Mouse (Mus musculus): ENCODE results near the gene Afap1l2. TPM values are rescaled to one million over a fixed set of nuclear protein-coding genes. Genes with fewer than 3 reads are reported as not detected.

Afap1l2 gene
- polyA plus RNA-seq, 1 experiment from 2014 or later = 11.7 TPM

- ATAC-seq = no peak
- H3K9ac ChIP-seq (ENCODE audit: low read depth, low read length) = no peak overlapping the region
- no peak overlapping the region for H3K27ac ChIP-seq (ENCODE audit: low read length)
- H3K36me3 ChIP-seq (ENCODE audit: control insufficient read depth, insufficient read depth, low read length) = peaks cover 15% of the 10 kb centered on the region
- 82% methylated on average over 15 of the region's 15 CpGs for WGBS
- no peaks in the 10 kb centered on the region for H3K27me3 ChIP-seq (ENCODE audit: control insufficient read depth, insufficient read depth, low read depth, low read length)
- H3K4me1 ChIP-seq (ENCODE audit: control insufficient read depth, insufficient read depth, low read length) = peaks cover 2% of the 10 kb centered on the region; the same call in 1 of the 2 replicates
- no peak overlapping the region for H3K4me3 ChIP-seq (ENCODE audit: low read depth, low read length)
- no peak overlapping the region for H3K4me2 ChIP-seq (ENCODE audit: low read length)
- no peaks in the 10 kb centered on the region for H3K9me3 ChIP-seq (replicated peaks; ENCODE audit: control insufficient read depth, low read length, poor library complexity, severe bottlenecking)
These were observed 28.8 kb upstream of the Afap1l2 start for GRCm38 (mm10) chr19:57036860-57037259.

GRCm38 (mm10) chr19:57031582-57031981, 23.6 kb upstream of the Afap1l2 start:
- Histone ChIP-seq H3K4me3 (ENCODE audit: low read depth, low read length) (no peak overlapping the region), H3K4me1 (ENCODE audit: control insufficient read depth, insufficient read depth, low read length) (peaks cover 2% of the 10 kb centered on the region; the same call in 1 of the 2 replicates), H3K36me3 (ENCODE audit: control insufficient read depth, insufficient read depth, low read length) (no peaks in the 10 kb centered on the region), H3K4me2 (ENCODE audit: low read length) (no peak overlapping the region), H3K9me3 (replicated peaks; ENCODE audit: control insufficient read depth, low read length, poor library complexity, severe bottlenecking) (0 out of 2 replicates have a peak, but pooled peaks cover 4% of the 10 kb centered on the region), H3K27ac (ENCODE audit: low read length) (no peak overlapping the region; the same call in 1 of the 2 replicates), H3K27me3 (ENCODE audit: control insufficient read depth, insufficient read depth, low read depth, low read length) (no peaks in the 10 kb centered on the region), H3K9ac (ENCODE audit: low read depth, low read length) (no peak overlapping the region)
- ATAC-seq = no peak
- 77% methylated on average over 4 of the region's 4 CpGs for WGBS

GRCm38 (mm10) chr19:57029461-57029860, 21.4 kb upstream of the Afap1l2 start:
- Histone ChIP-seq H3K9me3 (replicated peaks; ENCODE audit: control insufficient read depth, low read length, poor library complexity, severe bottlenecking) (0 out of 2 replicates have a peak, but pooled peaks cover 6% of the 10 kb centered on the region), H3K27ac (ENCODE audit: low read length) (no peak overlapping the region; the same call in 1 of the 2 replicates), H3K4me3 (ENCODE audit: low read depth, low read length) (no peak overlapping the region), H3K4me2 (ENCODE audit: low read length) (no peak overlapping the region), H3K27me3 (ENCODE audit: control insufficient read depth, insufficient read depth, low read depth, low read length) (no peaks in the 10 kb centered on the region), H3K4me1 (ENCODE audit: control insufficient read depth, insufficient read depth, low read length) (peaks cover 2% of the 10 kb centered on the region; the same call in 1 of the 2 replicates), H3K9ac (ENCODE audit: low read depth, low read length) (no peak overlapping the region), H3K36me3 (ENCODE audit: control insufficient read depth, insufficient read depth, low read length) (no peaks in the 10 kb centered on the region)
- no peak for ATAC-seq
- WGBS = 95% methylated on average over 6 of the region's 6 CpGs

- no peaks in the 10 kb centered on the region for H3K4me1 ChIP-seq (ENCODE audit: control insufficient read depth, insufficient read depth, low read length)
- no peak overlapping the region for H3K27ac ChIP-seq (ENCODE audit: low read length)
- 27% methylated on average over 8 of the region's 8 CpGs for WGBS
- no peak overlapping the region for H3K9ac ChIP-seq (ENCODE audit: low read depth, low read length)
- 0 out of 2 replicates have a peak, but pooled peaks cover 6% of the 10 kb centered on the region for H3K9me3 ChIP-seq (replicated peaks; ENCODE audit: control insufficient read depth, low read length, poor library complexity, severe bottlenecking)
- no peaks in the 10 kb centered on the region for H3K27me3 ChIP-seq (ENCODE audit: control insufficient read depth, insufficient read depth, low read depth, low read length)
- H3K4me3 ChIP-seq (ENCODE audit: low read depth, low read length) = no peak overlapping the region
- no peak overlapping the region for H3K4me2 ChIP-seq (ENCODE audit: low read length)
- H3K36me3 ChIP-seq (ENCODE audit: control insufficient read depth, insufficient read depth, low read length) = no peaks in the 10 kb centered on the region
- ATAC-seq = no peak
These were observed 20.5 kb upstream of the Afap1l2 start for GRCm38 (mm10) chr19:57028327-57029179.

- Histone ChIP-seq H3K4me2 (ENCODE audit: low read length) (no peak overlapping the region), H3K9me3 (replicated peaks; ENCODE audit: control insufficient read depth, low read length, poor library complexity, severe bottlenecking) (0 out of 2 replicates have a peak, but pooled peaks cover 6% of the 10 kb centered on the region), H3K36me3 (ENCODE audit: control insufficient read depth, insufficient read depth, low read length) (no peaks in the 10 kb centered on the region), H3K27ac (ENCODE audit: low read length) (no peak overlapping the region), H3K4me1 (ENCODE audit: control insufficient read depth, insufficient read depth, low read length) (no peaks in the 10 kb centered on the region), H3K4me3 (ENCODE audit: low read depth, low read length) (no peak overlapping the region), H3K27me3 (ENCODE audit: control insufficient read depth, insufficient read depth, low read depth, low read length) (no peaks in the 10 kb centered on the region), H3K9ac (ENCODE audit: low read depth, low read length) (no peak overlapping the region)
- no peak for ATAC-seq
- WGBS = 73% methylated on average over 4 of the region's 4 CpGs
These were observed 18.5 kb upstream of the Afap1l2 start for GRCm38 (mm10) chr19:57026501-57026900.

GRCm38 (mm10) chr19:57017785-57018179, 9.8 kb upstream of the Afap1l2 start:
- Histone ChIP-seq H3K36me3 (ENCODE audit: control insufficient read depth, insufficient read depth, low read length) (no peaks in the 10 kb centered on the region), H3K4me3 (ENCODE audit: low read depth, low read length) (no peak overlapping the region), H3K4me1 (ENCODE audit: control insufficient read depth, insufficient read depth, low read length) (no peaks in the 10 kb centered on the region; the same call in none of the 2 replicates), H3K27ac (ENCODE audit: low read length) (no peak overlapping the region), H3K9ac (ENCODE audit: low read depth, low read length) (no peak overlapping the region), H3K27me3 (ENCODE audit: control insufficient read depth, insufficient read depth, low read depth, low read length) (no peaks in the 10 kb centered on the region), H3K9me3 (replicated peaks; ENCODE audit: control insufficient read depth, low read length, poor library complexity, severe bottlenecking) (no peaks in the 10 kb centered on the region), H3K4me2 (ENCODE audit: low read length) (no peak overlapping the region)
- ATAC-seq = no peak
- 80% methylated on average over 8 of the region's 8 CpGs for WGBS

GRCm38 (mm10) chr19:57016995-57017784, 9.2 kb upstream of the Afap1l2 start:
- Histone ChIP-seq H3K9ac (ENCODE audit: low read depth, low read length) (no peak overlapping the region), H3K4me3 (ENCODE audit: low read depth, low read length) (no peak overlapping the region), H3K27me3 (ENCODE audit: control insufficient read depth, insufficient read depth, low read depth, low read length) (no peaks in the 10 kb centered on the region), H3K9me3 (replicated peaks; ENCODE audit: control insufficient read depth, low read length, poor library complexity, severe bottlenecking) (no peaks in the 10 kb centered on the region), H3K36me3 (ENCODE audit: control insufficient read depth, insufficient read depth, low read length) (no peaks in the 10 kb centered on the region), H3K27ac (ENCODE audit: low read length) (peak overlapping the region; percentile 33; the same call in 1 of the 2 replicates), H3K4me1 (ENCODE audit: control insufficient read depth, insufficient read depth, low read length) (no peaks in the 10 kb centered on the region; the same call in none of the 2 replicates), H3K4me2 (ENCODE audit: low read length) (no peak overlapping the region)
- ATAC-seq = no peak
- 49% methylated on average over 15 of the region's 15 CpGs for WGBS

- WGBS = 88% methylated on average over 3 of the region's 3 CpGs
- ATAC-seq = no peak
- Histone ChIP-seq H3K4me2 (ENCODE audit: low read length) (no peak overlapping the region), H3K4me1 (ENCODE audit: control insufficient read depth, insufficient read depth, low read length) (no peaks in the 10 kb centered on the region; the same call in none of the 2 replicates), H3K4me3 (ENCODE audit: low read depth, low read length) (no peak overlapping the region), H3K36me3 (ENCODE audit: control insufficient read depth, insufficient read depth, low read length) (no peaks in the 10 kb centered on the region), H3K27me3 (ENCODE audit: control insufficient read depth, insufficient read depth, low read depth, low read length) (no peaks in the 10 kb centered on the region), H3K9me3 (replicated peaks; ENCODE audit: control insufficient read depth, low read length, poor library complexity, severe bottlenecking) (no peaks in the 10 kb centered on the region), H3K9ac (ENCODE audit: low read depth, low read length) (no peak overlapping the region), H3K27ac (ENCODE audit: low read length) (no peak overlapping the region)
These were observed 6.8 kb upstream of the Afap1l2 start for GRCm38 (mm10) chr19:57014808-57015207.

All from midbrain, embryonic 16.5 days (tissue).